Mouse (Mus musculus) liver, adult 2 months (tissue): ENCODE results near the gene Zp3. TPM values are rescaled to one million over a fixed set of nuclear protein-coding genes. Genes with fewer than 3 reads are reported as not detected.

ENCODE experiments used
- DNase-seq: peaks from one replicate; pipeline ENCODE4 v3.0.0-alpha.2; 2011; ENCODE audit warnings: low read depth, low spot score; ENCODE audit errors: extremely low read depth
- H3K27ac ChIP-seq: fragments of 200-500 bp; replicated peaks from 2 replicates; pipeline ENCODE4 v1.5.1; 2012; ENCODE audit warnings: low read depth, mild to moderate bottlenecking, control low read depth, inconsistent platforms, low read length; ENCODE audit not compliant: insufficient read depth
- H3K27me3 ChIP-seq: fragments of 200-500 bp; 2 replicates; pipeline ENCODE4 v1.6.1; 2012; ENCODE audit warnings: mild to moderate bottlenecking, moderate library complexity, low read length, inconsistent platforms; ENCODE audit not compliant: control insufficient read depth, insufficient read depth
- H3K36me3 ChIP-seq: fragments of 200-500 bp; 2 replicates; pipeline ENCODE4 v1.6.1; 2012; ENCODE audit warnings: low read length, inconsistent platforms; ENCODE audit not compliant: control insufficient read depth, insufficient read depth
- H3K4me1 ChIP-seq: fragments of 200-500 bp; 2 replicates; pipeline ENCODE4 v1.6.1; 2011; ENCODE audit warnings: low read length; ENCODE audit not compliant: control insufficient read depth, insufficient read depth
- H3K4me3 ChIP-seq: fragments of 200-500 bp; 2 replicates; pipeline ENCODE4 v1.5.1; 2011; ENCODE audit warnings: low read depth, mild to moderate bottlenecking, control low read depth, low read length, moderate library complexity; ENCODE audit not compliant: insufficient read depth
- H3K79me2 ChIP-seq: fragments of 200-500 bp; 2 replicates; pipeline ENCODE4 v1.6.1; 2012; ENCODE audit warnings: inconsistent platforms, mild to moderate bottlenecking, low read length, moderate library complexity; ENCODE audit not compliant: control insufficient read depth, insufficient read depth
- H3K9ac ChIP-seq: fragments of 200-500 bp; 2 replicates; pipeline ENCODE4 v1.6.1; 2012; ENCODE audit warnings: low read depth, mild to moderate bottlenecking, control low read depth, inconsistent platforms, low read length
- CTCF ChIP-seq: fragments of 200-500 bp; IDR thresholded peaks from 2 replicates; pipeline ENCODE4 v1.5.1; 2011; ENCODE audit warnings: low read depth, low read length, control low read depth
- POLR2A ChIP-seq: fragments of 200-500 bp; IDR thresholded peaks from 2 replicates; pipeline ENCODE4 v1.6.1; 2011; ENCODE audit warnings: low read length, control low read depth; ENCODE audit not compliant: insufficient read depth; ENCODE audit errors: extremely low read depth
- WGBS: fragments of 180-500 bp; shearing (Covaris S2); methylation state at CpG from one replicate; pipeline ENCODE4 v1.1.7; 2018; 5-methylcytosine and 5-hydroxymethylcytosine counted together
- polyA plus RNA-seq: library from polyadenylated mRNA; depleted of rRNA; stranded (reverse); fragments of >200 nt; gene quantifications from 2 replicates; pipeline ENCODE4 v1.2.3, GENCODE M21; 2012
- total RNA-seq: library from RNA; depleted of rRNA; stranded (reverse); fragments of >200 nt; gene quantifications from 2 replicates; pipeline ENCODE4 v1.2.3, GENCODE M21; 2014

Gene Zp3
- total and polyA plus RNA-seq, 2 experiments: not detected

DNA sequence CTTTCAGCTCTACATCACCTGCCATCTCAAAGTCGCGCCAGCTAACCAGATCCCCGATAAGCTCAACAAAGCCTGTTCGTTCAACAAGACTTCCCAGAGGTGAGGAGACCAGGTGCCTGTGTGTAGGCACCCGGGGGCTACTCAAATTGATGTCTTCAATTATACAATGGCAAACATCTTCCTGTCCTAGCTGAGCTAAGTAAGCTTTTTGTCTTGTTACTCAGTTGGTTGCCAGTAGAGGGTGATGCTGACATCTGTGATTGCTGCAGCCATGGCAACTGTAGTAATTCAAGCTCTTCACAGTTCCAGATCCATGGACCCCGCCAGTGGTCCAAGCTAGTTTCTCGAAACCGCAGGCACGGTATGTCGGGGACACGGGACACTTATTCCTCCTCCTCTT lies 7.3 kb downstream of the Zp3 start:
- Histone ChIP-seq H3K36me3 (no peaks in the 10 kb centered on the region), H3K4me1 (no peaks in the 10 kb centered on the region), H3K9ac (no peak overlapping the region), H3K79me2 (no peaks in the 10 kb centered on the region), H3K27me3 (no peaks in the 10 kb centered on the region), H3K4me3 (no peak overlapping the region), H3K27ac (no peak overlapping the region)
- TF ChIP-seq POLR2A: no peak
- TF ChIP-seq CTCF: no peak
- 62% methylated on average over 11 of the region's 11 CpGs for WGBS
- DNase-seq: no peak

DNA sequence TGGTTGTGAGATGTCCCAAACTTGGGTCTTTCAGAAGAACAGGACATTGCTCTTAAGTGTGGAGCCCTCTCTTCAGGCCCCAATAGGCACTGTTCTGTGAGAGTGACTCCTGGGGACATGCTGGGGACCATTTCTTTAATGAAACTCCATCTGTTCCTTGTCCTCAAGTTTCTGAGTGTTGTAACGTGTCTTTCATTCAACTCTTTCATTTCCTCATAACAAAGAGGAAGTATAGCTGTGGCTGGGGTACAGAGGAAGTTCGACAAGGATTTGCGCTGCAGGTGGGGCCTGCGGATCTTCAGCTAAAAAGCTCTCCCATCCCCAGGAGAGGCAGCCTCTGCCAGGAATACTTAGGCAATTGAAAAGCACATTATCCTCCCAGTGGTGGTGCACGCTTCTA lies 10.7 kb downstream of the Zp3 start:
- Histone ChIP-seq H3K27ac (no peak overlapping the region), H3K79me2 (no peaks in the 10 kb centered on the region), H3K4me1 (peaks cover 3% of the 10 kb centered on the region; the same call in 1 of the 2 replicates), H3K36me3 (no peaks in the 10 kb centered on the region), H3K4me3 (no peak overlapping the region), H3K9ac (no peak overlapping the region), H3K27me3 (no peaks in the 10 kb centered on the region)
- WGBS: 81% methylated on average over 5 of the region's 5 CpGs
- TF ChIP-seq POLR2A (no peak), CTCF (no peak)
- DNase-seq: peak; percentile 36

DNA sequence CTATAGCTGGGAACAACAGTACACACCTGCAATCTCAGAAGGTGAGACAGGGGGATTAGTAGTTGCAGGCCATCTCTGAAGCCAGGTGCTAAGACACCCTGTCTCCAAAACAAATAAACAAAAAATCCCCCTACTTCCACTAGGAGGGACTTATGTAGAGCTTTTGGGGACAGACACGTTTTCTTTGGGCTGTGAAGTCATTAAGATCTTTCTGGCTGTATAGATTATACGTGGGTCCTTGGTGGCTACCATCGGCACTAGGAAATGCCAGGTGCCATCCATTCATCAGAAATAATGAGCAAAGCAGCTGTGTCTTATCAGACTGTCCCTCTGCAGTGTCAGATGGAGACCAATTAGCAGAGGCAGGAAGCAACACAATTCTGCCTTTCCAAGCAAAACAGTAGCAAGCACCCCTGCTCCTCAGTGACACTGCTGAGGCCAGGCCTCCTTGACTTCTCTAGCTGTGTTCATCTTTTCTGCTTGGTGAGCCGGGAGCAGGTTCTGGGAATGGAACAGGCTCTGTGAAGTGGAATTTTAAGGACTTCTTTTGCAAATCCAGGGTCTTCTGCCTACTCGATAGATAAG lies 13.6 kb downstream of the Zp3 start:
- H3K4me1 ChIP-seq: peaks cover 7% of the 10 kb centered on the region; the same call in 1 of the 2 replicates
- WGBS: 67% methylated on average over 5 of the region's 5 CpGs
- no peaks in the 10 kb centered on the region for H3K79me2 ChIP-seq
- DNase-seq: no peak
- 0 out of 2 replicates have a peak, but pooled peaks cover 3% of the 10 kb centered on the region for H3K36me3 ChIP-seq
- no peak overlapping the region for H3K27ac ChIP-seq
- no peak overlapping the region for H3K9ac ChIP-seq
- TF ChIP-seq POLR2A: no peak
- TF ChIP-seq CTCF: no peak
- no peak overlapping the region for H3K4me3 ChIP-seq
- H3K27me3 ChIP-seq: no peaks in the 10 kb centered on the region

DNA sequence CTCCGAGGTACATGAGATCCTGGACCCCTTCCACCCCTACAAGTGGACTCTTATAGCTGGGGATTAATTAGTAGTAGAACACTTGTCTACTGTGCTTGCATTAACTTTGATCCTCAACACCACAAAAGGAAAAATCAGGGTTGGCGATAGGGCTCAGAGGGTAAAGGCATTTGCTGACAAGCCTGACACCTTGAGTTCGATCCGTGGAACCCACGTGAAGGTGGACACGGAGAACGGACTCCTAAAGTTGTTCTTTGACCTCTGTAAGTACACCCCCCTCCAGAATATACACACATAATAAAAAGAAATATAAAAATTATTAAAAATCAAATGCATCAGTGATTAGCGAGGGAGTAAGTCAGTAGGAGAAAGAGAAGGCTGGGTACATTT lies 14.4 kb downstream of the Zp3 start:
- 60% methylated on average over 8 of the region's 8 CpGs for WGBS
- Histone ChIP-seq H3K27ac (no peak overlapping the region), H3K27me3 (no peaks in the 10 kb centered on the region), H3K9ac (no peak overlapping the region), H3K4me1 (peaks cover 7% of the 10 kb centered on the region; the same call in 1 of the 2 replicates), H3K36me3 (0 out of 2 replicates have a peak, but pooled peaks cover 3% of the 10 kb centered on the region), H3K4me3 (no peak overlapping the region), H3K79me2 (no peaks in the 10 kb centered on the region)
- no peak for DNase-seq
- TF ChIP-seq POLR2A: no peak
- TF ChIP-seq CTCF: no peak

DNA sequence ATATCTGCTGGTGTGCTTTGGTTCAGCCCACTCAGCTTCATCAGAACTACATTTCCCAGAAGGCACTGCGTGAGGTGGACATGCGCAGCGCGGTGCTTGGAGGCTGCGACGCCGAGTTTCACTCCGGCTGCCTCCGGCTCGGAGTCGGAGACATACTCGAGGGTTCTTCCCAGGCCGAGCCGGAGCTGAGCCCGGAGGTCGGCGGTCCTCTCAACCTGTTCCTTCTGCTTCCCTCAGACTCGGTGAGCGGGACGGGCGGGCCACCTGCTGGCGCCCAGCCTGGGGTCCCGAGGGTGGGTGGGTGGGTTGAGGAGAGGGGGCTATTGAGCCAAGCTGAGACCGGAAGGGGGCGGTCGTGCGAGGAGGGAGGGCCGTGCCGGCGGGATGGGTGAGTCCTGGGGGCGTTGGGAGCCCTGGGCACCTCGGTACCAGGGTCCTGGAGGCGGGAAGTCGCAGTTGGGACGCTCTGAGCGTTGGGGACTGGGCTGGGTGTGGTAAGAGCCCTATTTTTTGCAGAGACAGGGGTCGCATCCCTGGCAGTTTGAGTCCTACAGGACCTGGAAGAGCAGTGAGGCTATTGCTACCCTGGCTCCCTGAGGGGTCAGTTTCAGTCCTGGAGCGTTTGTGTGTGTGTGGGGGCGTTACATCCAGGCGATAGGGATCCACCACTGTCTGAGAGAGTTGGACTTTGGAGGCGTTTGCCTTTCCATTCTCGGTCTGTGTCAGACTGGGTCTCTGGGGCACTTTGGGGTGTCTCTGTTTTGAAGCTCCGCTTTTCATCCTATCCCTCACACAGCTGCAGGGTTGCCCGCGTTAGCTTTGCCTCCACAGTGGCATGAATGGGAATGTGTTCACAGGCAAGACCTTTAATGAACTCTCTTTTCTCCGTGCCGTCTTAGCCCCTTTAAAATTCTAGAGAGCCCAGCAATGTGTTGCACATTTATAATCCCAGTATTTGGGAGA lies 15.1 kb downstream of the Zp3 start, which contains the start of gene Dtx2:
TSS of gene Dtx2 (plus strand) at position 76 of the 963 bp plus-strand sequence.
- 1% methylated on average over 47 of the region's 47 CpGs for WGBS
- peak; percentile 79 for DNase-seq
- no peak within 1 kb of the TSS; the same call in 1 of the 2 replicates for H3K27ac ChIP-seq
- H3K79me2 ChIP-seq: no peaks in the 10 kb centered on the region
- TF ChIP-seq CTCF (peak; percentile 18; the same call in 1 of the 2 replicates), POLR2A (peak; percentile 90)
- H3K4me3 ChIP-seq: peak within 1 kb of the TSS; percentile 79
- peaks cover 7% of the 10 kb centered on the region; the same call in 1 of the 2 replicates for H3K4me1 ChIP-seq
- H3K27me3 ChIP-seq: no peaks in the 10 kb centered on the region
- peak within 1 kb of the TSS; percentile 83 for H3K9ac ChIP-seq
- H3K36me3 ChIP-seq: 0 out of 2 replicates have a peak, but pooled peaks cover 3% of the 10 kb centered on the region
